Mouse (Mus musculus) gonadal fat pad, adult 2 months (tissue): ENCODE data around the gene Xrra1. TPM values are rescaled to one million over a fixed set of nuclear protein-coding genes. Genes with fewer than 3 reads are reported as not detected.
"Not testable (repeated sequence)": the region's sequence is repeated elsewhere in the genome, so short reads cannot be mapped to it uniquely, and the experiment has no call there.

Source experiments
- DNase-seq: peaks from one replicate; pipeline ENCODE4 v3.0.0-alpha.2; 2012; ENCODE audit warnings: low read depth
- polyA plus RNA-seq: library from polyadenylated mRNA; depleted of rRNA; stranded (reverse); fragments of >200 nt; gene quantifications from 2 replicates; pipeline ENCODE4 v1.2.3, GENCODE M21; 2012; rRNA removed

Gene Xrra1
- polyA plus RNA-seq, 1 experiment = 2.8 TPM

DNA sequence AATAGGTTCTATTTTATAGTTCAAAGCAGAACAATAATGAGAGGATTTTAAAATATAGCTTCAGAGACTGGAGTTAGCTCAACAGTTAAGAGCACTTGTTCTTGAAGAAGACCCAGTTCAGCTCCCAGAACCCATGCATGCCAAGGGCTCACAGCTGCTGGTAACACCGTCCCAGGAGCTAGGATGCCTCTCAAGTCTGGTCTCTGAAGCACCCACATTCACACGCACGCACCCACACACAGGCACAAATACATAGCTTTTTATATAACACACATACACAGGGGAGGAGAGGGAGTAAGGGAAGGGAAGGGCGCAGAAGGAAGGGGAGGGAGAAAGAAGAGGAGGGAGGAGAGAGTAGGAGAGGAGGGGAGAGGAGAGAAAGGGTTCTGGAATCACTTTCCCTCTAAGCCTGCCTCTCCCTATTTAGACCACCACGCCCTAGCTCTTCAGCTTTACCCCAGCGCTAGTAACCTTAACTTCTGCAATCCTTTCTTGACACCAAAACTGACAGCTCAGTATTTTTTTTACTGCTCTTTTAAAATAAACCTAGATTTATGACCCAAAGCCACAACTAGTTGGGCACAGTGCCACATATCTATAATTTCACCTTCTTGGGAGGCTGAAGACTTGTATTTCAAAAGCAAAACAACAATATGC is 94.7 kb downstream of the Xrra1 start:
- DNase-seq = no peak

DNA sequence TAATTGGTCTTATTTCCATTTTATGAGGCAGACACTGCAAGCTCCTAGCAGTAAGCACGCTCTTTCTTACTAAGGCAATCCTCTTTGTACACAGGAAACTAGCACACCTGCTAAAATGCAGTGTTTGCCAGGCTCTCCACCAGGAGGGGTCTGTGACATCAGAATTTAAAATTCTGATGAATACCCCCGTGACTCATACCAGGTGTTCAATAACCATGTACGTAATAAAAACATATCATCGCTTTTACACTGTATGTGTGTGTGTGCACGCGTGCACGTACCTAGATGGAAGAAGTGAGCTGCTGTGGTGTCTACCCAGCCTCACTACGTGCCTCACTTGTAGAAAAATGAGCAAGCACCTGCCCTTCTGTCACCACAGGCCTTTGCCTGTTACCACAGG is 95.3 kb downstream of the Xrra1 start:
- DNase-seq = no peak

DNA sequence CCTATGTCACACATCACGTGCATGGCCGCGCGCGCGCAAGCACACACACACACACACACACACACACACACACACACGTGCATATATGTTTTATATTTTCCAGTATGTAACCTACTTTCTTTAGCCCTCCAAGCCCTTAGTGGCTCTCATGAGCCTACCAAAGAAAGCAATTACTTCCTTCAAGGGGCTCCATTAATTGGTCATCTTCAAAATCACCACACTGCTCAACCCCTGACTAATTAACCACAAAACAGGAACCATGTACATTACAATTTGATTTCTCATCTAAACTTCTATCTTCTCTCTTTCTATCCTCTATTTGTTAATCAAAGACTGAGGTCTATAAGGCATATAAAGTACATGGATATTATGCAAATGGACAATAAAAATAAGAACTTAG is 97.2 kb downstream of the Xrra1 start:
- DNase-seq = no peak

DNA sequence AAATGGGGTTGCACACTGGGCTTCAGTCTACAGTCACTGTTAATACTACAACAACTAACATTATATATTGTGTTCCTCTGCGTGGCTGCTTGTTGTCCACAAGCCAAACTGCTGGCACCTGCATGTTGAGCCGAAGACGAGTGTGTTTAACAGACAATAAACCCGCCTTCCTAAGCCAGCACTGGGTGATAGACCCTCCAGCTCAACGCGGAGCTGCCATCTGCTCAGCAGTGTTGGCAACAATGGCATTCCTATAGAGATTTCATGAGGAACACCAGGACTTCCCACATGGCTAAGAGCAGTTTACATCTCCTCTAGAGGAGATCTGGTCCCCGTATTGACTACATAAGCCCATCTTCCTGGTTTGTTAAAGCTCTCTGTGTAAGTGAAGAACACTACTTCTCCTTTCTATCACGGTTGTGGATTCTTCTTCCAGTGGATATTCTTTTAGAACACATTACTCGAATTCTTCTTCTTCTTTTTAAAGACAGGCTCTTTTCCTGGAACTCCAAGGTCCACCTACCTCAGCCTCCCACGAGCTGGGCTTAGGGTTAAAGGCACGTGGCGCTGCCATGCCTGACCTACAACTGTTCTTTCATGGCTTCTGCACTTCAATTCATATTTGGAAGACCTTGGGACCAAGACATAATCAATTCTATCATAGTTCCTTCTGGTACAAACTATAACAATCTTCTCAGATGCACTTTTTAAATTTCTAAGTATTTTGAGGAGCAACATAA is 98.5 kb downstream of the Xrra1 start:
- no peak for DNase-seq

DNA sequence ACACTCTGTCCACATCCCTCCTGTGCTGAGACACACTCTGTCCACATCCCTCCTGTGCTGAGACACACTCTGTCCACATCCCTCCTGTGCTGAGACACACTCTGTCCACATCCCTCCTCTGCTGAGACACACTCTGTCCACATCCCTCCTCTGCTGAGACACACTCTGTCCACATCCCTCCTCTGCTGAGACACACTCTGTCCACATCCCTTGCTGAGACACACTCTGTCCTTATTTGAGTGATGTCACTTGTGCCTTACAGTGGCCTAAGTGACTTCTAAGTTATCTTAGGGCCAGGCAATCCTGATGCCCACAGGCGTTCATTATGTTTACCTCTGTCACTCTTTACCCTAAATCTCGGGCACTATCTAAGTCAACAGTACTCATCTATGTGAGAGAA is 101.7 kb downstream of the Xrra1 start:
- DNase-seq = not testable (repeated sequence)

DNA sequence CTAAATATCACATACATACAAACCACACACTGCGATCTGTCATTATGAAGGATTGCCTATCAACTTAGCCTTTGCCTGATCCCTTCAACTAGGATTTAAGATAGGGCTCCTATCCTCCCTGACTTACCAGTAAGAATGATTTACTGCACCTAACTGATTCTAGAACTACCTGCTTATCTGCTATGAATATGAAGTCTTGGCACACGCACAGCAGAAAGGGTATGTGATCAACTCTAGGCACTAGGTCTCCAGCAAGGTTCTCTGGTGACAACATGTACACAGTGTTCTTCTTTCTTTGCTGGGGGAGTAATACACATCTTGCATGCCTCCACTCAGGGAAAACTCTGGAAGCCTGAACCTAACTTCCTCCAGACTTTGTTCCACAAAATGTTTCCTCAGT is 102.6 kb downstream of the Xrra1 start:
- no peak for DNase-seq

DNA sequence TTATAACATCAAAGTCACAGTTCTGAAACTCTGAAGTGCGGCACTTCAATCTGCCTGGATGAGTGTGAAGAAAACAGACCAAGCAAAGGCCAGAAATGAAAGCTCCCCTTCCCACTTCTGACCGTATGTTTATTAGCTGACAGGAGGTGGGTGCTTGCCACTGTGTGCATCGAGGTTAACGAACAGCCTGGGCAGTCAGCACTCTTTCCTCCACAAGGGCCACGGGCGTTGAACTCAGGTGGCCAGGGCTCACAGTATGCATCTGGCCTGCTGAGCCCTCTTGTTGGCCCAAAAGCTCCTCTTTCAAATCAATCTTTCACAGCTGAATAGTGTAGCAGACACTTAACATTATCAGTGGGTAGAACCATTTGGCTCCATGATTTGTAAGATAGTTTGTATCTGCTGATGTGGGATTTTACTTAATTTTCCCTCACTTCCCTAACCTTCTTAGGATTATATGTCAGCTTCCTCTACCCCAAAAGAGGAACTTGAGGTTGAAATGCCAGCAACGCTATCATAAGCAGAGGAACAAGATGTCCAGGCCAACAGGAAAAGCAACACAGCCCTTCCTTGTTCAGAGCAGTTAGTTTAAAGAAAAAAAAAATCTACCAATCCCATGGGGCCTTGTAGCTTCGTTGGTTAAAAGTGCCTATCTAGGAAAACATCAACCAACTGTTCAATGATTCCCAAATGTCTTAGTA is 103.8 kb downstream of the Xrra1 start:
- DNase-seq = no peak

DNA sequence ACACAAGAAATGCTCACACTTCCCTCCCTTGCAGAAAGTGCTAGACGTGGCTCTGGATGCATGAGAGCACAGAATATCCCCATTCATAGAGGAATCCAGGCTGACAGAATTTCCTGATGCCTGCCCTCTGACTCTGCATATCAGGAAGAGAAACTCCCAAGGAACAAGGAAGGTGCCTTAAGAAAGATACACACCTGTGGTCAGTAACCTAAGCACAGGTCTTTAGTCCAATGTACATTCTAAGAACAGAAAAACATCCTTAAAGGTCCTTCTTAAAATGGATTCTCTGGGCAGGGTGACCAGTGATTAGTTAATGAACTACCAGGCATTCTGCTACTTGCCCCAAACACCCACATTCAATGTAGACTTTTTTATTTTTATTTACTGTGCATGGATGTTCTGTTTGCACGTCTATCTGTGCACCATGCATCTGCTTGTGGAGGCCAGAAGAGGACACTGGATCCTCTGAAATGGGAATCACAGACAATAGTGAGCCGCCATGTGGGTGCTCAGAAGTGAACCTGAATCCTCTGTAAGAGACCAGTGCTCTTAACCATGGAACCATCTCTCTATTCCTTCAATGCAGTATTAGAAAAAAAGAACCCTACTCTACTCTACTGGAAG is 104.4 kb downstream of the Xrra1 start:
- DNase-seq = no peak

DNA sequence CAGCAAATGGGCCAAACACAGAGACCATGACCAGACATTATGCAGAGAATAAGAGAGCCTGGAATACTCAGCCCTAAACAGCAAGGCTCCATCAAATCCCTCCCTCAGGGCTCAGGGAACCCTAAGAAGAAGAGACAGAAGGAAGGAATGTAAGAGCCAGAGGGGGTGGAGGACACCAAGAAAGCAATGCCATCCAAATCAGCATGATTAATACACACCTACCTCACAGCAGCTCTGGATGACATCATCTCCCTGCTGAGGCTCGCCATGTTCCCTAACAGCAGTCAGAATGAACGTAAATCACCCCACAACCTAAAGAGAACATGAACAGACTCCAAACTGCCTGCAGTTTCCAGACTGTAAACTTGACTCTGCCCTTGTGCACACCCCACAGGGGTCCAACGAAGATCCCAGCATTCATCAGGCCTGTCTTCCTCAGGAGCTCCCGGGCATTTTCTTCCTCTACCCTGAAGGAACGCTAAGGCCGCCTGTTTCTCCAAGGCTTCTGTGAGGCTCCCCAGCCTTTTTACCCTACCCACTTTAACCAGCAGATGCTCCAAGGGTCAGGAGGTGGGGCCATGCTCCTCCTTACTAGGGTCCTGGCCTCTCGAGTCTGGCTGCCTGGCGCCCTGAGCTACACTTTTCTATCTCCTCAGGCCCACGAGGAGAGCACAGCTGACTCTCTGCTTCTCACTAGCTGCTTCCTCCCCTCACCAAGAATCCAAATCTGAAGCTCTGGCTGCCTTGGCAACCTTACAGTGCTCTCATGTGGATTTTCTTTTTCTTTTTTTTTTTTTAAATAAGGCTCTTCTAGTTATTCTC is 106.3 kb downstream of the Xrra1 start:
- no peak for DNase-seq

DNA sequence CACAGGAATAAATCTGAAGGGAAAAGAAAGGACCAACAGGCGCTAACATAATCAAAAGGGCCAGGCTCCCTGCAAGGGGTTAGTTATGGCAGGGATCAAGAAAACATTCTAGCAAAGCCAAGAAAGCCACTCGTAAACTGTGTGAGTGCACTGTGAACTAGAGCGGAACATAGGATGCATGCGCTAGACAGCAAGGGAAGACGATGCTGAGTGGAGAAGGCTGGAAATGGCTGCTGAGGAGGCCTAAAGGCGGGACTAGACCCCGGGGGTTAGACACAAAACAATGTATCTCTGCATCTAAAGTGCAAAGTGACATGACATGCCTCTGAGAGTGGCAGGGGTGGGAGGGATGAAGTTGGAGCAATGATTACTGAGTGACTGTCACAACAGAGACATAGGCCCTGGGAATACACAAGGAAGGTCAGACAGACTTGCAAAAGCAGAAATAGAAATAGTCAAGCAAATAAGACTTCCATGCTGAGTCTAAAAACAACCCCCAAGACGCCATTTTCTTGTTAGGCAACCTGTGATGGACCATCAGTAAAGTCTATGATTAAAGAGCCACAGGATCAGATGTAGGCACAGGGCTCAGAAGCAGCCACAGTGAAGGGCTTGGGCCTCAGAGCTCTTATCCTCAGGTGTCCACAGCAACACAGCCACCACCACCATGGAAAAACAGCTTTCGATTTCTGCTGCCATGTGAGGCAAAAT is 107.2 kb downstream of the Xrra1 start:
- DNase-seq = no peak

Other genes starting within 250 kb of the Xrra1 start
- 3.2 TPM in 2 replicates for gene Tpbgl, start 232.0 kb upstream of the Xrra1 start, polyA plus RNA-seq
- gene Slco2b1, start 147.8 kb upstream of the Xrra1 start, polyA plus RNA-seq = 32.2 and 33.2 TPM in 2 replicates
- gene Olfr520, start 128.8 kb upstream of the Xrra1 start, polyA plus RNA-seq = 0.27 TPM in 1 of 2 replicates, not detected in the other
- not detected in 2 replicates for gene Olfr521, start 95.6 kb upstream of the Xrra1 start, polyA plus RNA-seq
- 4.2 and 4.3 TPM in 2 replicates for gene Neu3, start 30.7 kb upstream of the Xrra1 start, polyA plus RNA-seq
- 48.4 and 73.4 TPM in 2 replicates for gene Spcs2, start 4.3 kb downstream of the Xrra1 start, polyA plus RNA-seq
- 3.6 and 4.8 TPM in 2 replicates for gene Rnf169, start 121.3 kb downstream of the Xrra1 start, polyA plus RNA-seq
- gene Chrdl2, start 147.1 kb downstream of the Xrra1 start, polyA plus RNA-seq = 4.7 and 6.7 TPM in 2 replicates